Comparison of ENCODE assay signal across 19 mouse cellular contexts in genomic region chr4:127758961-127759360, GRCm38 (mm10).
"Had no signal": no experiment of that assay in that cellular context is flagged by ENCODE, and none has a peak within 500 bp of the region (broad histone marks: within the 10 kb centered on the region; RNA-seq: fewer than 3 reads in every experiment).

No protein-coding gene starts in this region.

- H3K27me3 ChIP-seq: liver, embryonic 13.5 days; liver, embryonic 15.5 days; lung, embryonic 15.5 days; neural tube, embryonic 13.5 days; neural tube, embryonic 15.5 days had no signal

- H3K4me2 ChIP-seq: liver, embryonic 11.5 days; liver, embryonic 13.5 days; liver, embryonic 15.5 days; lung, embryonic 15.5 days; midbrain, embryonic 12.5 days; neural tube, embryonic 13.5 days; neural tube, embryonic 15.5 days had no signal

- H3K4me3 ChIP-seq: liver, embryonic 13.5 days; liver, embryonic 15.5 days; lung, embryonic 15.5 days; midbrain, embryonic 12.5 days; myocyte; neural tube, embryonic 13.5 days; neural tube, embryonic 15.5 days had no signal

- H3K9me3 ChIP-seq: lung, embryonic 15.5 days; midbrain, embryonic 12.5 days; neural tube, embryonic 13.5 days; neural tube, embryonic 15.5 days had no signal

- ATAC-seq: liver, postnatal 0 days; lung, postnatal 0 days had no signal

- H3K9ac ChIP-seq: liver, embryonic 13.5 days; liver, embryonic 15.5 days; liver, postnatal 0 days; lung, embryonic 15.5 days; midbrain, embryonic 12.5 days; neural tube, embryonic 13.5 days; neural tube, embryonic 15.5 days had no signal

- DNase-seq: liver; liver, embryonic 13.5 days; liver, postnatal 0 days; lung, adult 2 months; lung, postnatal 14 days; lung, postnatal 36 days; right cerebral cortex, postnatal 14 days; thymus, adult 18-20 months; thymus, postnatal 14 days; thymus, postnatal 36 days had no signal

- H3K27ac ChIP-seq: liver, embryonic 13.5 days; liver, embryonic 15.5 days; lung, embryonic 15.5 days; macrophage; midbrain, embryonic 12.5 days; neural tube, embryonic 13.5 days; neural tube, embryonic 15.5 days had no signal

- H3K4me1 ChIP-seq: liver, embryonic 13.5 days; liver, embryonic 15.5 days; lung, embryonic 15.5 days; midbrain, embryonic 12.5 days; neural tube, embryonic 13.5 days; neural tube, embryonic 15.5 days had no signal

- H3K36me3 ChIP-seq: liver, embryonic 13.5 days; liver, embryonic 15.5 days; lung, embryonic 15.5 days; midbrain, embryonic 12.5 days; neural tube, embryonic 13.5 days; neural tube, embryonic 15.5 days had no signal
